Mouse (Mus musculus) adrenal gland, adult 18-20 months (tissue): Measurements from ENCODE around the gene Gje1. TPM values are rescaled to one million over a fixed set of nuclear protein-coding genes. Genes with fewer than 3 reads are reported as not detected.

Experiments used
- DNase-seq, 2 experiments: peaks; one replicate each; pipeline ENCODE4 v3.0.0; 2021 to 2022; ENCODE audit warnings: low spot score in 2 of 2
- long read RNA-seq, 2 experiments: library from polyadenylated mRNA; stranded (forward); transcript quantifications; one replicate each; pipeline ENCODE4 v2.0.0; 2021
- total RNA-seq, 2 experiments: library from RNA; stranded (reverse); gene quantifications; 1 replicate in 1 of 2; 2 replicates in 1 of 2; pipeline ENCODE4 v1.2.3; 2021

Gene Gje1
- total RNA-seq: not detected
- long read RNA-seq, experiment 1: 0 reads
- long read RNA-seq, experiment 2: 0 reads

- no peak for DNase-seq
Measured at GRCm38 (mm10) chr10:14718114-14718513, at the start of gene Gje1. TSS of gene Gje1 (minus strand) at chr10:14718214.

GRCm38 (mm10) chr10:14760618-14761017 lies 42.6 kb upstream of the Gje1 start:
- DNase-seq: no peak

GRCm38 (mm10) chr10:14759665-14760558 lies 41.9 kb upstream of the Gje1 start:
- DNase-seq: no peak

- DNase-seq: peak in 1 of 2 experiments; percentile 2
Measured at GRCm38 (mm10) chr10:14734285-14734684, 16.3 kb upstream of the Gje1 start.

- no peak for DNase-seq
Measured at GRCm38 (mm10) chr10:14725671-14726070, 7.7 kb upstream of the Gje1 start.

GRCm38 (mm10) chr10:14705072-14706066 lies 12.6 kb downstream of the Gje1 start, which contains the start of the genes Vta1 and Nmbr:
TSS of gene Vta1 (minus strand) at chr10:14705560.
TSS of gene Nmbr (plus strand) at chr10:14705591.
- peak; percentile 96 to 98 for DNase-seq

GRCm38 (mm10) chr10:14703830-14704420 lies 14.1 kb downstream of the Gje1 start:
- DNase-seq: no peak

- DNase-seq: no peak
Measured at GRCm38 (mm10) chr10:14703239-14703638, 14.8 kb downstream of the Gje1 start.

GRCm38 (mm10) chr10:14690349-14690748 lies 27.7 kb downstream of the Gje1 start:
- no peak for DNase-seq

GRCm38 (mm10) chr10:14688785-14689442 lies 29.1 kb downstream of the Gje1 start:
- DNase-seq: no peak

GRCm38 (mm10) chr10:14685663-14686062 lies 32.4 kb downstream of the Gje1 start:
- DNase-seq: no peak

GRCm38 (mm10) chr10:14666147-14666546 lies 51.9 kb downstream of the Gje1 start:
- no peak for DNase-seq

Other genes with a start within 250 kb of the Gje1 start
- 1 to 10 TPM; 1.9 to 2.4 TPM for gene Adgrg6, start 172.6 kb downstream of the Gje1 start, total RNA-seq
- gene Vta1, start 12.7 kb downstream of the Gje1 start, total RNA-seq: 10 to 100 TPM; 47.1 to 54.0 TPM
- gene Nmbr, start 12.6 kb downstream of the Gje1 start, total RNA-seq: under 1 TPM in 1 of 2 experiments, not detected in 1; 0.29 TPM